Mouse (Mus musculus): ENCODE results near the gene Nfx1.

The Nfx1 gene

GRCm38 (mm10) chr4:40975678-40976077, 5.0 kb downstream of the Nfx1 start:
- no peak for DNase-seq (ENCODE audit: low spot score in 2 of 2)

GRCm38 (mm10) chr4:40976651-40977050, 5.9 kb downstream of the Nfx1 start:
- DNase-seq (ENCODE audit: low spot score in 2 of 2) = no peak

GRCm38 (mm10) chr4:40979430-40979829, 8.7 kb downstream of the Nfx1 start:
- no peak for DNase-seq (ENCODE audit: low spot score in 2 of 2)

- no peak for DNase-seq (ENCODE audit: low spot score in 2 of 2)
Measured at GRCm38 (mm10) chr4:40982486-40982885, 11.8 kb downstream of the Nfx1 start.

GRCm38 (mm10) chr4:40983686-40984085, 13.0 kb downstream of the Nfx1 start:
- DNase-seq (ENCODE audit: low spot score in 2 of 2) = no peak

GRCm38 (mm10) chr4:40989633-40990032, 18.9 kb downstream of the Nfx1 start:
- no peak for DNase-seq (ENCODE audit: low spot score in 2 of 2)

GRCm38 (mm10) chr4:40996302-40996701, 25.6 kb downstream of the Nfx1 start:
- DNase-seq (ENCODE audit: low spot score in 2 of 2) = no peak

- no peak for DNase-seq (ENCODE audit: low spot score in 2 of 2)
Measured at GRCm38 (mm10) chr4:40997916-40998315, 27.2 kb downstream of the Nfx1 start.

- no peak for DNase-seq (ENCODE audit: low spot score in 2 of 2)
Measured at GRCm38 (mm10) chr4:41000271-41000670, 29.6 kb downstream of the Nfx1 start.

GRCm38 (mm10) chr4:41000842-41001639, 30.3 kb downstream of the Nfx1 start:
- no peak for DNase-seq (ENCODE audit: low spot score in 2 of 2)

GRCm38 (mm10) chr4:41013351-41013750, 42.6 kb downstream of the Nfx1 start:
- no peak for DNase-seq (ENCODE audit: low spot score in 2 of 2)

- DNase-seq (ENCODE audit: low spot score in 2 of 2) = no peak
Measured at GRCm38 (mm10) chr4:41015798-41016197, 45.1 kb downstream of the Nfx1 start.

GRCm38 (mm10) chr4:41021094-41021493, 50.4 kb downstream of the Nfx1 start:
- DNase-seq (ENCODE audit: low spot score in 2 of 2) = no peak

GRCm38 (mm10) chr4:41026086-41026787, 55.5 kb downstream of the Nfx1 start:
- DNase-seq (ENCODE audit: low spot score in 2 of 2) = no peak

GRCm38 (mm10) chr4:41027872-41028271, 57.2 kb downstream of the Nfx1 start:
- no peak for DNase-seq (ENCODE audit: low spot score in 2 of 2)

- DNase-seq (ENCODE audit: low spot score in 2 of 2) = no peak
Measured at GRCm38 (mm10) chr4:41028272-41028671, 57.6 kb downstream of the Nfx1 start.

GRCm38 (mm10) chr4:41029372-41029771, 58.7 kb downstream of the Nfx1 start:
- peak; percentile 72 to 90 for DNase-seq (ENCODE audit: low spot score in 2 of 2)

- no peak for DNase-seq (ENCODE audit: low spot score in 2 of 2)
Measured at GRCm38 (mm10) chr4:41031242-41031641, 60.5 kb downstream of the Nfx1 start.

- DNase-seq (ENCODE audit: low spot score in 2 of 2) = no peak
Measured at GRCm38 (mm10) chr4:41037942-41038341, 67.2 kb downstream of the Nfx1 start.

GRCm38 (mm10) chr4:41040983-41041382, 70.3 kb downstream of the Nfx1 start:
- DNase-seq (ENCODE audit: low spot score in 2 of 2) = no peak

GRCm38 (mm10) chr4:41042880-41043279, 72.2 kb downstream of the Nfx1 start:
- DNase-seq (ENCODE audit: low spot score in 2 of 2) = no peak

- DNase-seq (ENCODE audit: low spot score in 2 of 2) = no peak
Measured at GRCm38 (mm10) chr4:41043961-41044360, 73.3 kb downstream of the Nfx1 start.

- DNase-seq (ENCODE audit: low spot score in 2 of 2) = no peak
Measured at GRCm38 (mm10) chr4:41045288-41045687, 74.6 kb downstream of the Nfx1 start.

Measured in frontal cortex, postnatal 36 days (tissue).